Mouse (Mus musculus) CH12.LX (cell line): ENCODE data around the gene Fam114a1.

Experiments used
- BHLHE40 ChIP-seq: IDR thresholded peaks from 2 replicates; pipeline ENCODE4 v1.6.1; 2011; ENCODE audit warnings: mild to moderate bottlenecking, low read depth, low read length, improper control_type of control experiment
- CTCF ChIP-seq, 2 experiments: IDR thresholded peaks in 1 of 2; conservative IDR thresholded peaks in 1 of 2; 2 replicates each; pipeline ENCODE4 v1.5.1; 2011 to 2012; ENCODE audit warnings: low read depth in 2 of 2, low read length in 2 of 2, improper control_type of control experiment in 1 of 2, inconsistent platforms in 1 of 2, mild to moderate bottlenecking in 1 of 2, moderate library complexity in 1 of 2
- GABPA ChIP-seq: IDR thresholded peaks from 2 replicates; pipeline ENCODE4 v1.6.1; 2012; ENCODE audit warnings: low read depth, low read length, improper control_type of control experiment, inconsistent platforms; ENCODE audit not compliant: insufficient replicate concordance
- HCFC1 ChIP-seq: IDR thresholded peaks from 2 replicates; pipeline ENCODE4 v1.6.1; 2012; ENCODE audit warnings: low read depth, mild to moderate bottlenecking, inconsistent platforms, low read length, improper control_type of control experiment
- MAFK ChIP-seq: IDR thresholded peaks from 2 replicates; pipeline ENCODE4 v1.6.1; 2011; ENCODE audit warnings: low read length, improper control_type of control experiment; ENCODE audit not compliant: insufficient replicate concordance
- MAZ ChIP-seq: IDR thresholded peaks from 2 replicates; pipeline ENCODE4 v1.6.1; 2012; ENCODE audit warnings: low read depth, mild to moderate bottlenecking, inconsistent platforms, low read length, improper control_type of control experiment, moderate library complexity
- MXI1 ChIP-seq: IDR thresholded peaks from 2 replicates; pipeline ENCODE4 v1.6.1; 2011; ENCODE audit warnings: mild to moderate bottlenecking, low read depth, low read length, improper control_type of control experiment
- POLR2A ChIP-seq: IDR thresholded peaks from 2 replicates; pipeline ENCODE4 v1.6.1; 2011; ENCODE audit warnings: low read depth, mild to moderate bottlenecking, improper control_type of control experiment, low read length
- POLR2AphosphoS2 ChIP-seq: IDR thresholded peaks from 2 replicates; pipeline ENCODE4 v1.6.1; 2011; ENCODE audit warnings: low read depth, low read length, improper control_type of control experiment
- SIN3A ChIP-seq: IDR thresholded peaks from 2 replicates; pipeline ENCODE4 v1.6.1; 2012; ENCODE audit warnings: low read length, improper control_type of control experiment, inconsistent platforms
- TCF12 ChIP-seq: IDR thresholded peaks from 2 replicates; pipeline ENCODE4 v1.6.1; 2014; ENCODE audit warnings: low read depth, mild to moderate bottlenecking, inconsistent platforms, low read length, improper control_type of control experiment
- ZKSCAN1 ChIP-seq: IDR thresholded peaks from 2 replicates; pipeline ENCODE4 v1.6.1; 2012; ENCODE audit warnings: low read depth, inconsistent platforms, low read length, improper control_type of control experiment, borderline replicate concordance
- ZNF384 ChIP-seq: IDR thresholded peaks from 2 replicates; pipeline ENCODE4 v1.6.1; 2012; ENCODE audit warnings: low read depth, low read length, improper control_type of control experiment, inconsistent platforms

- no peak for TF ChIP-seq MAZ
- TF ChIP-seq GABPA = no peak
- TF ChIP-seq POLR2A = no peak
- no peak for TF ChIP-seq POLR2AphosphoS2
- no peak for TF ChIP-seq HCFC1
- no peak for TF ChIP-seq CTCF (conservative IDR thresholded peaks at IDR 0.05 in 1 of 2, IDR thresholded peaks at IDR 0.05 in 1 of 2; ENCODE audit: low read depth in 2 of 2, low read length in 2 of 2)
- TF ChIP-seq TCF12 = no peak
- no peak for TF ChIP-seq SIN3A
- no peak for TF ChIP-seq MAFK
- no peak for TF ChIP-seq BHLHE40
- no peak for TF ChIP-seq ZKSCAN1
- TF ChIP-seq MXI1 = no peak
- no peak for TF ChIP-seq ZNF384
Measured at GRCm38 (mm10) chr5:65059806-65060205, 89.9 kb downstream of the Fam114a1 start.
